Mouse (Mus musculus): ENCODE results near the gene Pdzd2. TPM values are rescaled to one million over a fixed set of nuclear protein-coding genes. Genes with fewer than 3 reads are reported as not detected.

The Pdzd2 gene
- total RNA-seq, 2 experiments from 2014 or later, result 26.2 to 44.2 TPM

- no peak for DNase-seq
Observed at GRCm38 (mm10) chr15:12473596-12473995, 266.1 kb downstream of the Pdzd2 start.

GRCm38 (mm10) chr15:12472646-12473045, 267.1 kb downstream of the Pdzd2 start:
- DNase-seq, result no peak

GRCm38 (mm10) chr15:12470900-12471838, 268.6 kb downstream of the Pdzd2 start:
- no peak for DNase-seq

GRCm38 (mm10) chr15:12468625-12469024, 271.1 kb downstream of the Pdzd2 start:
- DNase-seq, result no peak

GRCm38 (mm10) chr15:12465748-12466147, 274.0 kb downstream of the Pdzd2 start:
- DNase-seq, result no peak

GRCm38 (mm10) chr15:12456808-12457207, 282.9 kb downstream of the Pdzd2 start:
- peak; percentile 38 for DNase-seq

- no peak for DNase-seq
Observed at GRCm38 (mm10) chr15:12453343-12453742, 286.4 kb downstream of the Pdzd2 start.

- no peak for DNase-seq
Observed at GRCm38 (mm10) chr15:12452141-12452995, 287.4 kb downstream of the Pdzd2 start.

- no peak for DNase-seq
Observed at GRCm38 (mm10) chr15:12451448-12451847, 288.3 kb downstream of the Pdzd2 start.

GRCm38 (mm10) chr15:12450790-12451189, 288.9 kb downstream of the Pdzd2 start:
- no peak for DNase-seq

- no peak for DNase-seq
Observed at GRCm38 (mm10) chr15:12449321-12449720, 290.4 kb downstream of the Pdzd2 start.

GRCm38 (mm10) chr15:12447021-12447434, 292.7 kb downstream of the Pdzd2 start:
- DNase-seq, result no peak

- DNase-seq, result no peak
Observed at GRCm38 (mm10) chr15:12444551-12444950, 295.2 kb downstream of the Pdzd2 start.

GRCm38 (mm10) chr15:12439351-12439751, 300.4 kb downstream of the Pdzd2 start:
- DNase-seq, result no peak

- DNase-seq, result no peak
Observed at GRCm38 (mm10) chr15:12438691-12439090, 301.0 kb downstream of the Pdzd2 start.

- no peak for DNase-seq
Observed at GRCm38 (mm10) chr15:12438081-12438480, 301.6 kb downstream of the Pdzd2 start.

- no peak for DNase-seq
Observed at GRCm38 (mm10) chr15:12435910-12436309, 303.8 kb downstream of the Pdzd2 start.

- DNase-seq, result no peak
Observed at GRCm38 (mm10) chr15:12433893-12434599, 305.7 kb downstream of the Pdzd2 start.

GRCm38 (mm10) chr15:12432879-12433278, 306.8 kb downstream of the Pdzd2 start:
- DNase-seq, result no peak

- DNase-seq, result no peak
Observed at GRCm38 (mm10) chr15:12432320-12432719, 307.4 kb downstream of the Pdzd2 start.

GRCm38 (mm10) chr15:12431684-12432083, 308.0 kb downstream of the Pdzd2 start:
- DNase-seq, result peak; percentile 48

GRCm38 (mm10) chr15:12431188-12431587, 308.5 kb downstream of the Pdzd2 start:
- no peak for DNase-seq
